Mouse (Mus musculus) intestine, embryonic 15.5 days (tissue): ENCODE measurements around the gene Trmt44. TPM values are rescaled to one million over a fixed set of nuclear protein-coding genes. Genes with fewer than 3 reads are reported as not detected.
A peak's percentile ranks its signal among the peaks of the same experiment; 100 is the strongest.
"Not testable (repeated sequence)": the region's sequence is repeated elsewhere in the genome, so short reads cannot be mapped to it uniquely, and the experiment has no call there.

Experiments used
- ATAC-seq: fragments of 200-750 bp; cut with Nextera tagmentation; 2 replicates; pipeline ENCODE4 v1.8.0; 2017; ENCODE audit warnings: moderate TSS enrichment, moderate library complexity
- H3K27ac ChIP-seq: fragments of 300-500 bp; sonication (generic); 2 replicates; pipeline ENCODE4 v1.5.1; 2015; ENCODE audit warnings: mild to moderate bottlenecking, inconsistent platforms
- H3K27me3 ChIP-seq: fragments of 300-500 bp; sonication (generic); replicated peaks from 2 replicates; pipeline ENCODE4 v1.6.1; 2015; ENCODE audit warnings: inconsistent platforms
- H3K36me3 ChIP-seq: fragments of 300-500 bp; sonication (generic); 2 replicates; pipeline ENCODE4 v1.6.1; 2015; ENCODE audit warnings: inconsistent platforms
- H3K4me1 ChIP-seq: fragments of 300-500 bp; sonication (generic); replicated peaks from 2 replicates; pipeline ENCODE4 v1.6.1; 2015; ENCODE audit warnings: inconsistent platforms
- H3K4me2 ChIP-seq: fragments of 300-500 bp; sonication (generic); replicated peaks from 2 replicates; pipeline ENCODE4 v1.6.1; 2015; ENCODE audit warnings: mild to moderate bottlenecking, inconsistent platforms
- H3K4me3 ChIP-seq: fragments of 300-500 bp; sonication (generic); replicated peaks from 2 replicates; pipeline ENCODE4 v1.5.1; 2015; ENCODE audit warnings: inconsistent platforms
- H3K9ac ChIP-seq: fragments of 300-500 bp; sonication (generic); 2 replicates; pipeline ENCODE4 v1.6.1; 2015; ENCODE audit warnings: inconsistent platforms
- H3K9me3 ChIP-seq: fragments of 300-500 bp; sonication (generic); 2 replicates; pipeline ENCODE4 v1.6.1; 2016; ENCODE audit warnings: inconsistent platforms
- WGBS: fragments of 180-500 bp; shearing (Covaris S2); methylation state at CpG from one replicate; pipeline ENCODE4 v1.1.7; 2015; 5-methylcytosine and 5-hydroxymethylcytosine counted together
- polyA plus RNA-seq: library from polyadenylated mRNA; unstranded; fragments of >200 nt; fragmentation: Nextera tagmentation; extraction: Ambion mirVana; gene quantifications from 2 replicates; pipeline ENCODE4 v1.2.1, GENCODE M21; 2015

Gene Trmt44
- polyA plus RNA-seq, 1 experiment from 2014 or later, result 8.5 TPM

GRCm38 (mm10) chr5:35605355-35605754 is 30.5 kb upstream of the Trmt44 start:
- no peaks in the 10 kb centered on the region for H3K27me3 ChIP-seq
- H3K9me3 ChIP-seq, result no peaks in the 10 kb centered on the region
- no peak overlapping the region for H3K9ac ChIP-seq
- ATAC-seq, result no peak
- 78% methylated on average over 7 of the region's 7 CpGs for WGBS
- H3K36me3 ChIP-seq, result peaks cover 7% of the 10 kb centered on the region; the same call in 1 of the 2 replicates
- H3K4me2 ChIP-seq, result no peak overlapping the region
- peaks cover 20% of the 10 kb centered on the region for H3K4me1 ChIP-seq
- no peak overlapping the region for H3K27ac ChIP-seq
- no peak overlapping the region for H3K4me3 ChIP-seq

- Histone ChIP-seq H3K4me3 (no peak overlapping the region), H3K9me3 (no peaks in the 10 kb centered on the region), H3K4me1 (no peaks in the 10 kb centered on the region), H3K9ac (no peak overlapping the region), H3K27me3 (no peaks in the 10 kb centered on the region), H3K36me3 (peaks cover 17% of the 10 kb centered on the region; the same call in 1 of the 2 replicates), H3K4me2 (no peak overlapping the region), H3K27ac (no peak overlapping the region)
- WGBS, result 85% methylated on average over 8 of the region's 8 CpGs
- ATAC-seq, result no peak
Measured at GRCm38 (mm10) chr5:35601526-35601925, 26.7 kb upstream of the Trmt44 start.

GRCm38 (mm10) chr5:35600233-35600632 is 25.4 kb upstream of the Trmt44 start:
- Histone ChIP-seq H3K9me3 (no peaks in the 10 kb centered on the region), H3K36me3 (peaks cover 17% of the 10 kb centered on the region; the same call in 1 of the 2 replicates), H3K4me2 (no peak overlapping the region), H3K4me1 (no peaks in the 10 kb centered on the region), H3K9ac (no peak overlapping the region), H3K4me3 (no peak overlapping the region), H3K27ac (no peak overlapping the region), H3K27me3 (no peaks in the 10 kb centered on the region)
- ATAC-seq, result no peak
- WGBS, result 84% methylated on average over 11 of the region's 11 CpGs

DNA sequence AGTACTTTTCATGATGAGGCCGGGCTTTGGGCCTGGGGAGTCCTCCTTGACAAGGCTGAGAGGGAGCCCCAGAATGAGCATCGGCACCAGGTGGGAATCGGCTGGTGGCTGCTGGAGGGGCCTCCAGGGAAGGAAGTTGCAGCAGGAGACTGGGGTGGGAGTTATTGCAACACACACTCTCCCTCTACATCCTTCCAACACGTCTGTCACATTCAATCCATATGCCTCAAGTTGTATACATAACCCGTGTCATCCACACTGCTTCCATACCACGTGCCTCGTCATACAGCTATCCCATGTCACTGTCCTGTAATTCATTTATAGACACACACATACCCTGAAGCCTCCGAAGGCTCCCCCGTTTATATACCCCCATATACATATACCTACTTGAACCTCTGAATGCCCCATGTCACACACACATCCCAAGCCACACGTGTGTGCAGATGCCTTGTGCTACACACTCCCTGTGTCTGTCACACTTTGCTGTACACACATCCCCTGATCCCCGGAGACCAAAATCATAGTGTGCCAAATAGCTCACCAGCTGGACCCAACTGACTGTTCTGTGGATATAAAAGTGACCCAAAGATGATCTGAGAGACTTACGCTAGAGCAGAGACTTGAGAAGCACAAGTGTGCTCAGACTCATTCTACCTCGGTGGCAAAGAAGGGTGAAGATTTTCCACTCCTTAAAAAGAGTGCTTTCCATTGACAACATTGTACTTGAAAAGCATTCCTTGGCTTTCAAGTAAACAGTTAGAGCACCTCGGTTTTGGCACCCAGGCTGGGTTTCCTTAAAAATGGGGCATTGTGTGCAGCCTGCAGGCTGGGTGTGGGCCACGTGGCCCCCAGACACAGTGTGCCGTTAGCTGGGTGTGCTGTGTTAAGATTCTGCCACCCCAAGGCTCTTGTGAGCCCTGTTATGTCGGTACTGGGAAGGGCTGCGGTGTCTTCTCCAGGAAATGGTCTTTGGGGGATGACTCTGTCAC is 21.6 kb upstream of the Trmt44 start:
- peaks cover 22% of the 10 kb centered on the region for H3K36me3 ChIP-seq

GRCm38 (mm10) chr5:35595706-35596105 is 20.8 kb upstream of the Trmt44 start:
- H3K27ac ChIP-seq, result no peak overlapping the region
- peaks cover 22% of the 10 kb centered on the region for H3K36me3 ChIP-seq
- no peaks in the 10 kb centered on the region for H3K27me3 ChIP-seq
- ATAC-seq, result peak; percentile 66; the same call in 1 of the 2 replicates
- no peaks in the 10 kb centered on the region for H3K4me1 ChIP-seq
- 20% methylated on average over 4 of the region's 4 CpGs for WGBS
- H3K9me3 ChIP-seq, result no peaks in the 10 kb centered on the region
- H3K9ac ChIP-seq, result no peak overlapping the region
- no peak overlapping the region for H3K4me3 ChIP-seq
- H3K4me2 ChIP-seq, result no peak overlapping the region

More for the DNA sequence above, 21.6 kb upstream of the Trmt44 start:
- H3K4me3 ChIP-seq, result no peak overlapping the region
- no peaks in the 10 kb centered on the region for H3K4me1 ChIP-seq
- 68% methylated on average over 18 of the region's 18 CpGs for WGBS
- H3K9me3 ChIP-seq, result no peaks in the 10 kb centered on the region
- H3K4me2 ChIP-seq, result no peak overlapping the region
- no peak overlapping the region for H3K9ac ChIP-seq
- peak; percentile 16; the same call in 1 of the 2 replicates for ATAC-seq
- H3K27me3 ChIP-seq, result no peaks in the 10 kb centered on the region
- H3K27ac ChIP-seq, result no peak overlapping the region

- Histone ChIP-seq H3K4me2 (no peak overlapping the region), H3K36me3 (peaks cover 29% of the 10 kb centered on the region), H3K9me3 (no peaks in the 10 kb centered on the region), H3K9ac (no peak overlapping the region), H3K4me1 (no peaks in the 10 kb centered on the region), H3K27ac (no peak overlapping the region), H3K4me3 (no peak overlapping the region), H3K27me3 (no peaks in the 10 kb centered on the region)
- ATAC-seq, result no peak
- 94% methylated on average over 4 of the region's 4 CpGs for WGBS
Measured at GRCm38 (mm10) chr5:35594768-35595167, 19.9 kb upstream of the Trmt44 start.

- Histone ChIP-seq H3K4me3 (no peak overlapping the region), H3K27ac (no peak overlapping the region), H3K4me1 (no peaks in the 10 kb centered on the region), H3K4me2 (no peak overlapping the region), H3K9me3 (no peaks in the 10 kb centered on the region), H3K27me3 (no peaks in the 10 kb centered on the region), H3K9ac (no peak overlapping the region), H3K36me3 (peaks cover 36% of the 10 kb centered on the region)
- ATAC-seq, result no peak
- 81% methylated on average over 6 of the region's 6 CpGs for WGBS
Measured at GRCm38 (mm10) chr5:35593272-35593671, 18.4 kb upstream of the Trmt44 start.

GRCm38 (mm10) chr5:35592824-35593223 is 18.0 kb upstream of the Trmt44 start:
- no peak overlapping the region for H3K4me2 ChIP-seq
- 0 out of 2 replicates have a peak, but pooled peaks have one; percentile 48 for ATAC-seq
- H3K4me1 ChIP-seq, result no peaks in the 10 kb centered on the region
- H3K9ac ChIP-seq, result no peak overlapping the region
- 57% methylated on average over 4 of the region's 4 CpGs for WGBS
- peaks cover 32% of the 10 kb centered on the region for H3K36me3 ChIP-seq
- H3K9me3 ChIP-seq, result no peaks in the 10 kb centered on the region
- H3K27me3 ChIP-seq, result no peaks in the 10 kb centered on the region
- H3K27ac ChIP-seq, result no peak overlapping the region
- H3K4me3 ChIP-seq, result no peak overlapping the region

- Histone ChIP-seq H3K36me3 (peaks cover 30% of the 10 kb centered on the region), H3K27ac (no peak overlapping the region)
- WGBS, result 86% methylated on average over 21 of the region's 21 CpGs
Measured at GRCm38 (mm10) chr5:35592081-35592736, 17.3 kb upstream of the Trmt44 start.

GRCm38 (mm10) chr5:35591497-35591896 is 16.6 kb upstream of the Trmt44 start:
- H3K27me3 ChIP-seq, result no peaks in the 10 kb centered on the region
- H3K9me3 ChIP-seq, result no peaks in the 10 kb centered on the region
- 85% methylated on average over 4 of the region's 4 CpGs for WGBS
- no peak overlapping the region for H3K9ac ChIP-seq
- no peak overlapping the region for H3K4me2 ChIP-seq
- peaks cover 30% of the 10 kb centered on the region for H3K36me3 ChIP-seq
- no peak for ATAC-seq
- no peak overlapping the region for H3K4me3 ChIP-seq
- H3K4me1 ChIP-seq, result no peaks in the 10 kb centered on the region
- H3K27ac ChIP-seq, result no peak overlapping the region

More at GRCm38 (mm10) chr5:35592081-35592736, 17.3 kb upstream of the Trmt44 start:
- Histone ChIP-seq H3K9me3 (no peaks in the 10 kb centered on the region), H3K4me1 (no peaks in the 10 kb centered on the region), H3K4me3 (no peak overlapping the region), H3K27me3 (no peaks in the 10 kb centered on the region), H3K9ac (no peak overlapping the region), H3K4me2 (no peak overlapping the region)
- ATAC-seq, result no peak

GRCm38 (mm10) chr5:35584259-35584658 is 9.4 kb upstream of the Trmt44 start:
- H3K4me3 ChIP-seq, H3K27me3 ChIP-seq, H3K9ac ChIP-seq, H3K27ac ChIP-seq, H3K4me1 ChIP-seq, H3K9me3 ChIP-seq, H3K36me3 ChIP-seq, ATAC-seq: not testable (repeated sequence)
- 88% methylated on average over 2 of the region's 2 CpGs for WGBS
- H3K4me2 ChIP-seq, result 0 out of 2 replicates have a peak overlapping the region, but pooled peaks have one; percentile 67

DNA sequence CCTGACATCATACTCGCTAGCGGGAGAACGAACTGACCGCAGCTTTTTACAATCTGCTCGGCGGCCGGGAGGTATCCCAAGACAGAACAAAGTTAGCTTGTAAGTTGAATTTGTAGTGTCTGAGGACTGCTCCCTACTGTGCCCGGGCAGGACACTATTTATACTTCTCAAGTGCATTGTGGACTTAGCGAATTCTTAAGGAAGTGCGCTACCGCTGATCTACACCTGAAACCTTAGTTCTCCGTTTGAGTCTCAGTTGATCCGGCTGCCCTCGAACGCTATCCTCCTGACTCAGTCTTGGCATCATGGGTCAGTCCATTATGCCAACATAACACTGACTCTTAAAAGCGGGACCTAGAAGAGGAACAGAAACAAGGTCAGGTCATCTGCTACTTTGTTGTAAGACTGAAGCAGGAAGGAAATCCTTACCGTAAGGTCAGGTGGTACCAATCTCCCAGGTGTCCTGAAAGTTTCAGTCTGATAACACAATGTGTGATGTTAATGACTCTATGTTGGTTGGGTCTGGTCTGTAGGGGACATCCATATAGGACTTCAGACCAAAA is 8.4 kb upstream of the Trmt44 start:
- peak overlapping the region; percentile 59 for H3K27ac ChIP-seq
- H3K9ac ChIP-seq, result peak overlapping the region; percentile 59
- no peak for ATAC-seq
- no peaks in the 10 kb centered on the region for H3K36me3 ChIP-seq
- peak overlapping the region; percentile 67 for H3K4me2 ChIP-seq
- WGBS, result 2% methylated on average over 17 of the region's 17 CpGs
- H3K4me3 ChIP-seq, result peak overlapping the region; percentile 60
- H3K27me3 ChIP-seq, result no peaks in the 10 kb centered on the region
- no peaks in the 10 kb centered on the region for H3K9me3 ChIP-seq
- H3K4me1 ChIP-seq, result peaks cover 4% of the 10 kb centered on the region
